Mouse (Mus musculus) heart, postnatal 10 days (tissue): ENCODE data around the gene Barhl2. TPM values are rescaled to one million over a fixed set of nuclear protein-coding genes. Genes with fewer than 3 reads are reported as not detected.

Experiments used
- DNase-seq, 2 experiments: peaks; one replicate each; pipeline ENCODE4 v3.0.0; 2021
- intact Hi-C: fragments of 180-260 bp; cut with DNase I; formaldehyde crosslinking; loops from one replicate; pipeline ENCODE4 v1.15.1; 2025
- total RNA-seq, 2 experiments: library from RNA; stranded (reverse); gene quantifications; 2 replicates each; pipeline ENCODE4 v1.2.3; 2021

The Barhl2 gene
- total RNA-seq, 2 experiments from 2014 or later = not detected

DNA sequence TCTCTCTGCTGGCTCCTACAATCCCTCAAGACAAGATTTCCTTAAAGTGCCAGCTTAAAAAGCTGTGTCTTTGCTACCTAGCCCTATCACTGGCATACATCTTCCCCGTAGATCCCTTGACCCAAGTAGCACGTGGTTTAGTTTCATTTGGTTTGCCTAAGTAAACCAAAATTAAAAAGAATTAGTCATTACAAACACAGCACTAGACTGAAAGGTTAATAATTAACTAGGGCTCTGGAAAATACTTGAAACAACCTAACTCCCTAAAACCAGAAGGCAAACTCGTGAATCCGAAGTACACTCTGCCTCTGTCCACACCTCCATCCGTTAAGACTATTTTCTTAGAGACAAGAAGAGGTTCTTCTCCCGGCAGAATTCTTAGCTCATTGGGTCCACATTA, 41.4 kb downstream of the Barhl2 start:
- no peak for DNase-seq
- intact Hi-C loops = no loop called here

GRCm38 (mm10) chr5:106415734-106416133, 42.2 kb downstream of the Barhl2 start:
- no peak for DNase-seq
- intact Hi-C loops = no loop called here

GRCm38 (mm10) chr5:106402761-106403160, 55.2 kb downstream of the Barhl2 start:
- intact Hi-C loops = no loop called here
- no peak for DNase-seq

Other genes starting within 250 kb of the Barhl2 start
- gene Gm17304, start 150.9 kb upstream of the Barhl2 start, total RNA-seq = not detected
- 10 to 100 TPM; 93.5 to 98.2 TPM for gene Zfp644, start 239.1 kb upstream of the Barhl2 start, total RNA-seq